Mouse (Mus musculus) E14TG2a.4 (cell line): ENCODE measurements around the gene Polq.

ENCODE experiments used
- H3K27me3 ChIP-seq: 2 replicates; pipeline ENCODE4 v1.6.1; 2014; ENCODE audit warnings: low read length, control low read depth; ENCODE audit not compliant: insufficient read depth
- H3K36me3 ChIP-seq: 2 replicates; pipeline ENCODE4 v1.6.1; 2014; ENCODE audit warnings: low read length, control low read depth; ENCODE audit not compliant: insufficient read depth
- H3K4me1 ChIP-seq: replicated peaks from 2 replicates; pipeline ENCODE4 v1.6.1; 2014; ENCODE audit warnings: low read depth, low read length, control low read depth
- H3K4me3 ChIP-seq: replicated peaks from 2 replicates; pipeline ENCODE4 v1.5.1; 2014; ENCODE audit warnings: mild to moderate bottlenecking, low read length
- H3K9me3 ChIP-seq: 2 replicates; pipeline ENCODE4 v1.6.1; 2014; ENCODE audit warnings: low read length, control low read depth
- CTCF ChIP-seq: conservative IDR thresholded peaks from 2 replicates; pipeline ENCODE4 v1.5.1; 2014; ENCODE audit warnings: low read length
- NANOG ChIP-seq: IDR thresholded peaks from 2 replicates; pipeline ENCODE4 v1.6.1; 2014; ENCODE audit warnings: borderline replicate concordance, low read length, mixed read lengths
- POU5F1 ChIP-seq: IDR thresholded peaks from 2 replicates; pipeline ENCODE4 v1.6.1; 2014; ENCODE audit warnings: low read length, borderline replicate concordance

Gene Polq

DNA sequence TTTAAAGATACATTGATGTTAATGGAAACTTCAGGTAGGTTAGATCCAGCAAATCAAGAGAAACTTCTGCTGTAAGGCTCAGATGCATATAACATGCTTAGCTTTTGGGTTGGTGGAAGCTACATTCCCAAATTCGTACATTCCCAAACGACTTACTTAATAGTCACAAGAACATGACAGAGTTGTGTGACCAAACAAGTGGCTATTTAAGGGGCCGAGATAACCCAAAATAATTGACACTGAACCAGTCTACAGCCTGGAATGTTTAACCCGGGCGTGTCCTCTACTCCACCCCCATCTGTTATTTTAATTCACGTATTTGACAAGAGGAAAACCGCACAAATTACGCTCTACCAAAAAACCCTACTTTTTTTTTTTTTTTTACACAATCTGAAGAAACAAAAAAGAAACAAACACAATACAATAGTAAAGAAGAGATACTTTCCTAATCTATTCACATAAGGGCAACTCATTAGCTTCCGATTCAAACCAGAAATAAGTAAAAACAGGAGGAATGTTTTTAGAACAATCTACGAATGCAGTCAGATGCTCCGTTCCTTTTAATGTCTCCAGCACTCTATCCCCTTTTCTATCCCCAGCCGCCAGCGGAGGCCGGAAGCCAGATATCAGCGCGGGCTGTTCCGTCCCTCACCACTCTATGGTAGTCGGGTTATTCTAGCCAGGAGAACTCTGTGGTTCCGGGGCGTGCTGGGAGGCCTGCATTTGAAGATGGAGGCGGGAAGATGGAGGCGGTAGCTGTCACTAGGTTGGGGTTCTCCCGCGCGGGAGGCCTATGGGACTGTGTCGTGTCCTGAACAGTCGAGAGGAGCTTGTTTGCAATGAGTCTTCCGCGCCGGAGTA lies at the start of gene Polq:
Gene Polq (plus strand): TSS at position 726 of the 861 bp plus-strand sequence.
- Histone ChIP-seq H3K9me3 (no peaks in the 10 kb centered on the region), H3K4me3 (peak within 1 kb of the TSS; percentile 99), H3K36me3 (peaks cover 28% of the 10 kb centered on the region), H3K27me3 (no peaks in the 10 kb centered on the region; the same call in 1 of the 2 replicates), H3K4me1 (peaks cover 16% of the 10 kb centered on the region)
- TF ChIP-seq NANOG (no peak), CTCF (no peak), POU5F1 (no peak)

DNA sequence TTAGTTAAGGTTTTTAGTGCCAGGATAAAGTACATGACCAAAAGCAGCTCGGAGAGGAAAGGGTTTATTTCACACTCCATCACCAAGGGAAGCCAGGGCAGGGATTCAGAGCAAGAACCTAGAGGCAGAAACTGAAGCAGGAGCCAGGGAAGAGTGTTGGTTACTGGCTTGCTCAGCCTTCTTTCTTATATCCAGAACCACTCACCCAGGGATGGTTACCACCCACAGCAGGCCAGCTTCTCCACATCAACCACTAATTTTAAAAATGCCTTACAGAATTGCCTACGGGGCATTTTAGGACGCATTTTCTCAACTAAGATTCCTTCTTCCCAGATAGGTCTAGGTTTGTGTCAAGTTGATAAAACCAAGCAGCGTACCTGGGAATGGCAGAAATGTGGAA lies 48.2 kb upstream of the Polq start:
- no peaks in the 10 kb centered on the region for H3K9me3 ChIP-seq

DNA sequence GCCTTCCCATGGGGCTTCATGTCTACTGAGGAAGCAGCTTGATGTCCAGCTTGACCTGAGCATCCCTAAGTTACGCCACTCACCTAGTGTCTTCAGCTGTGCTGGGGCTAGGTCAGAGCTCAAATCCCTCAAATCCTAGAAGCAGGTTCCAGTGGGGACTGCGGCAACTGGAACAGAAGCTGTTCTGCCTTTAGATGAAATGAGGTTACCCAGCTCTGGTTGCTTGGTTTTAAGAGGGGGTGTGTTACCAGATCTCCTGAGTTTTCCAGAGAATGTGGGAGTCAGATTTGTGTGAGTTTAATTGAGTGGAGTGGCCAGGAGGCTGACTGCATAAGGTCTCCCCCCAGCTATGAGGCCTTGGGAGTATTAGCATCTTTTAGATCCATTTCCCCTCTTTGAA lies 32.5 kb upstream of the Polq start:
- Histone ChIP-seq H3K27me3 (no peaks in the 10 kb centered on the region), H3K4me3 (no peak overlapping the region), H3K4me1 (no peaks in the 10 kb centered on the region), H3K9me3 (no peaks in the 10 kb centered on the region), H3K36me3 (no peaks in the 10 kb centered on the region)
- TF ChIP-seq NANOG (no peak), CTCF (no peak), POU5F1 (no peak)

More for the DNA sequence above, 48.2 kb upstream of the Polq start:
- Histone ChIP-seq H3K4me1 (peaks cover 3% of the 10 kb centered on the region; the same call in 1 of the 2 replicates), H3K27me3 (peaks cover 13% of the 10 kb centered on the region; the same call in 1 of the 2 replicates), H3K4me3 (no peak overlapping the region), H3K36me3 (no peaks in the 10 kb centered on the region)
- TF ChIP-seq NANOG (no peak), POU5F1 (no peak), CTCF (no peak)

DNA sequence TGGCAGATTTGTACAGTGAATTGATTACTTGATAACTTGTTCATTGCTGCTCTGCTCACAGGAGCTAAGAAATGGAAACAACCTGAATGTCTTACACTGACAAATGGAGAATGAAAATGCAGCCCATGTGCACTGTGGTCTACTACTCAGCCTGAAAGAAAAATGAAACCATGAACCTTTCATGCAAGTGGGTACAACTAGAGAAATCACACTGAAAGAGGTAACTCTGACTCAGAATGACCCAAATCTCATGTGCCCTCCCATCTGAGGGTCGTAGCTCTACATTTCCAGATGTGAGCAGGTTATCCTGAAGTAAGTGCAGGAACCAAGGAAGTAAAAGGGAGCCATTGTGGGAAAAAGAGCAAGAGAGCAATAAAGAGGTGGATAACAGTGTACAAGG lies 27.8 kb upstream of the Polq start:
- H3K27me3 ChIP-seq: no peaks in the 10 kb centered on the region
- TF ChIP-seq CTCF: no peak
- no peak for TF ChIP-seq POU5F1
- TF ChIP-seq NANOG: no peak
- H3K9me3 ChIP-seq: no peaks in the 10 kb centered on the region
- H3K36me3 ChIP-seq: no peaks in the 10 kb centered on the region
- no peaks in the 10 kb centered on the region for H3K4me1 ChIP-seq
- H3K4me3 ChIP-seq: no peak overlapping the region

DNA sequence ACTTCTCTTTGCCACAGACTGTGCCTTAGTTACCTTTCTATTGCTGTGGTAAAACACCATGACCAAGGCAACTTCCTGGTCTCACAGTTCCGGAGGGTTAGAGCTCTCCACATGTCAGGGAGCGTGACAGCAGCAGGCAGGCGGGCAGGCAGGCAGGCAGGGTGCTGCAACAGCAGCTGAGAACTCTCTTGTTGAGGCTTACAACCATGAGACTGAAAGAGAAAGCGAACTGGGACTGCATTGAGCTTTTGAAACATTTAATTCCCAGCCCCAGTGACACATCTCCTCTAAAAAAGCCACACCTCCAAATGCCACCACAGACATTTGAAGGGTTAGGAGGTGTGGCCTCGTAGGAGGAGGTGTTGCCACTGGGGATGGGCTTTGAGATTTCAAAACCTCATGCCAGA lies 25.9 kb upstream of the Polq start:
- Histone ChIP-seq H3K4me3 (no peak overlapping the region), H3K27me3 (no peaks in the 10 kb centered on the region), H3K36me3 (no peaks in the 10 kb centered on the region), H3K9me3 (no peaks in the 10 kb centered on the region), H3K4me1 (peaks cover 12% of the 10 kb centered on the region)
- no peak for TF ChIP-seq CTCF
- TF ChIP-seq NANOG: no peak
- TF ChIP-seq POU5F1: no peak

DNA sequence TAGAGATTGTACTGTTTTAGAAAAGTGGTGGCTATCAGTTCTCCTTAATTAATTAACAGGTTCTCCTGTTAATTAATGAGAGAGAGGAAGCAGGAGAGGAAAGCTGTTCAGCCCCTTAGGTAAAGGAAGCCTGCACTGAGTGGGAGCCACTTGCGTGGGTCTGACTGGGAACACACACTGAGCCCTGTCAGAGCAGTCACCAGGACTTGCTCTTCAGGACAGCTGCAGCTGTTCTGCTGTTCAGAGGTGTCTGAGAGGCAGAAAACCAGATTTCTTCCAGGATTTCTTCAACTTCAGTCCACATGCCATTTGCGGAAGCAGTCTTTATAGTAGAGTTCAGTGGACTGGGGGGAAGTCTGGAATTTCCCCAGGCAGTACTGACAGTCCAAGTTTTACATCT lies 24.2 kb upstream of the Polq start:
- Histone ChIP-seq H3K4me3 (no peak overlapping the region), H3K27me3 (no peaks in the 10 kb centered on the region), H3K9me3 (no peaks in the 10 kb centered on the region), H3K4me1 (peaks cover 19% of the 10 kb centered on the region), H3K36me3 (no peaks in the 10 kb centered on the region)
- TF ChIP-seq CTCF (no peak), NANOG (no peak), POU5F1 (no peak)

DNA sequence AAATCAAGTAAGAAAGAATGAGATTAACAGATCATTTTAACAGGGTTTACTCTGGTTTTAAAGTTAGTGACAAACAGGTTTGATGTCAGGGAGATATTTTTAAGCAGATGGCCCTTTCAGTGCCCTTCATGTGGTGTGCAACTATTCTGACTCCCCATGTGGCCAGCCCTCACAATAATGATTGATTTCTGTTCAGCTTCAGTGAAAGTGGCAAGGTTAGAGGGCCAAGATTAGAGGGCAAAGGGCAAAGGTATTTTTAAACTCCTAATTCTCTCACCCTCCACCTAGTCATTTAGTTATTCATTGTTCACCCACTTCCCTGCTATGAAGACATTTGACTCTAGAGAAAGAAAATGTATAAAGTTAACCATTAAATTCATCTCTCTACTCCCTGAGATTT lies 23.5 kb upstream of the Polq start:
- Histone ChIP-seq H3K9me3 (no peaks in the 10 kb centered on the region; the same call in 1 of the 2 replicates), H3K4me3 (no peak overlapping the region), H3K36me3 (no peaks in the 10 kb centered on the region), H3K4me1 (peaks cover 19% of the 10 kb centered on the region), H3K27me3 (no peaks in the 10 kb centered on the region)
- TF ChIP-seq NANOG (no peak), CTCF (no peak), POU5F1 (no peak)

DNA sequence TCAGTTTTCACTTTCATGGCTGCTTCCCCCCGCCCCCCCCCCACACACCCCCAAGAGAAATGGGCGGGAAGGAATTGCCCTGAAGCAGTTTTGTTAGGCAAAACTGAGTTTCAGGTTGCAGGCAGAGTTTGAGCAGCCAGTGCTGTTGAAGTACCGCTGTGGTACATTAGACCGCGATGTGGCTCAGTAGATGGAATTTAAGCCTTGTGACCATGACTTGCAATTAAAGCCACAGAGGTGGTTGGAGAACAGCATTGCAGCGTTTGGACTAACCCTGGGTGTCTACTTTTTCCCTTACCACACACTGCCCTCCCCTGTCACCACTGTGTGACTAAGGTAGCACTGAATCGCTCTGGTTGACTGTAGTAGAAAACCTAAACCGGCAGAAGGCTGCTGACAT lies 22.1 kb upstream of the Polq start:
- H3K36me3 ChIP-seq: no peaks in the 10 kb centered on the region
- TF ChIP-seq POU5F1 (no peak), CTCF (no peak), NANOG (no peak)
- no peaks in the 10 kb centered on the region for H3K27me3 ChIP-seq
- H3K4me3 ChIP-seq: no peak overlapping the region
- H3K9me3 ChIP-seq: no peaks in the 10 kb centered on the region; the same call in 1 of the 2 replicates
- peaks cover 19% of the 10 kb centered on the region for H3K4me1 ChIP-seq
